In genomic region chr1:174999265-175000200, GRCm38 (mm10) we compare ENCODE assay signal across 9 mouse cellular contexts.
DNase-seq lines count a peak whose midpoint lies in the region; ATAC-seq and TF ChIP-seq lines count a peak whose summit lies in the region.
"Had no signal": no experiment of that assay in that cellular context is flagged by ENCODE, and none has a peak within 500 bp of the region (broad histone marks: within the 10 kb centered on the region; RNA-seq: fewer than 3 reads in every experiment).

No protein-coding gene starts in this region.

- no peak overlapping the region for H3K27ac ChIP-seq in CH12.LX (ENCODE audit: insufficient read depth, low read depth)
- H3K27ac ChIP-seq in forebrain, embryonic 11.5 days (ENCODE audit: low read depth, low read length), result no peak overlapping the region
- no peak overlapping the region for H3K27ac ChIP-seq in kidney, embryonic 15.5 days
- H3K27ac ChIP-seq in limb, embryonic 14.5 days (replicated peaks; ENCODE audit: low read depth, low read length), result no peak overlapping the region
- H3K27ac ChIP-seq in neural tube, embryonic 14.5 days (ENCODE audit: low read depth, low read length), result no peak overlapping the region
- H3K27ac ChIP-seq: limb, embryonic 12.5 days had no signal

- 70% methylated on average over 8 of the region's 8 CpGs for WGBS in forebrain, embryonic 11.5 days
- 65% methylated on average over 8 of the region's 8 CpGs for WGBS in kidney, embryonic 15.5 days
- WGBS in limb, embryonic 14.5 days, result 63% methylated on average over 8 of the region's 8 CpGs
- WGBS in neural tube, embryonic 14.5 days, result 73% methylated on average over 8 of the region's 8 CpGs

- peak in 1 of 2 experiments; percentile 35; a peak in 2 of 4 replicates for TF ChIP-seq CTCF in CH12.LX (conservative IDR thresholded peaks at IDR 0.05 in 1 of 2, IDR thresholded peaks at IDR 0.05 in 1 of 2; ENCODE audit: low read depth in 2 of 2, low read length in 2 of 2)

- no peak overlapping the region for H3K4me2 ChIP-seq in CH12.LX (ENCODE audit: insufficient read depth, low read depth, poor library complexity, severe bottlenecking)
- H3K4me2 ChIP-seq in forebrain, embryonic 11.5 days (ENCODE audit: low read depth, low read length, severe bottlenecking), result no peak overlapping the region
- no peak overlapping the region for H3K4me2 ChIP-seq in kidney, embryonic 15.5 days
- no peak overlapping the region for H3K4me2 ChIP-seq in limb, embryonic 14.5 days (replicated peaks; ENCODE audit: low read depth, low read length, severe bottlenecking)
- H3K4me2 ChIP-seq in neural tube, embryonic 14.5 days (ENCODE audit: low read depth, low read length), result no peak overlapping the region
- H3K4me2 ChIP-seq: limb, embryonic 12.5 days had no signal

- dilution Hi-C loops in CH12.LX (cut with MboI; ENCODE audit: extremely low pct_ligation_motif_present, extremely low pct_unique_long_range_greater_than_20kb, low sequenced_read_pairs), result no loop called here

- H3K27me3 ChIP-seq in CH12.LX (replicated peaks), result no peaks in the 10 kb centered on the region
- no peaks in the 10 kb centered on the region for H3K27me3 ChIP-seq in forebrain, embryonic 11.5 days (ENCODE audit: control insufficient read depth, insufficient read depth, low read length)
- no peaks in the 10 kb centered on the region for H3K27me3 ChIP-seq in kidney, embryonic 15.5 days
- no peaks in the 10 kb centered on the region for H3K27me3 ChIP-seq in limb, embryonic 14.5 days (ENCODE audit: control insufficient read depth, insufficient read depth, low read length)
- no peaks in the 10 kb centered on the region for H3K27me3 ChIP-seq in neural tube, embryonic 14.5 days (ENCODE audit: control insufficient read depth, insufficient read depth, low read length)
- H3K27me3 ChIP-seq: limb, embryonic 12.5 days had no signal

- peak; percentile 49; the same call in 1 of the 2 replicates for ATAC-seq in forebrain, embryonic 11.5 days (replicated peaks; ENCODE audit: low FRiP score)
- peak; percentile 88 for ATAC-seq in kidney, embryonic 15.5 days (replicated peaks; ENCODE audit: low FRiP score)
- 0 out of 2 replicates have a peak, but pooled peaks have one; percentile 60 for ATAC-seq in limb, embryonic 14.5 days (ENCODE audit: low FRiP score, low read depth)
- peak; percentile 87 for ATAC-seq in neural tube, embryonic 14.5 days (ENCODE audit: low read depth)

- peak; percentile 35 for TF ChIP-seq RAD21 in CH12.LX (IDR thresholded peaks at IDR 0.05; ENCODE audit: low read depth, low read length)

- H3K9me3 ChIP-seq in CH12.LX (replicated peaks; ENCODE audit: low read length), result no peaks in the 10 kb centered on the region
- H3K9me3 ChIP-seq in forebrain, embryonic 11.5 days (ENCODE audit: control insufficient read depth, low read length), result no peaks in the 10 kb centered on the region
- H3K9me3 ChIP-seq in kidney, embryonic 15.5 days (replicated peaks), result no peaks in the 10 kb centered on the region
- H3K9me3 ChIP-seq in limb, embryonic 14.5 days (ENCODE audit: control insufficient read depth, low read length), result no peaks in the 10 kb centered on the region
- H3K9me3 ChIP-seq in neural tube, embryonic 14.5 days (ENCODE audit: control insufficient read depth, low read length), result no peaks in the 10 kb centered on the region
- H3K9me3 ChIP-seq: limb, embryonic 12.5 days had no signal

- no peak for TF ChIP-seq POLR2A in CH12.LX (IDR thresholded peaks at IDR 0.05; ENCODE audit: low read depth, low read length)
- TF ChIP-seq POLR2A in limb, embryonic 14.5 days (IDR thresholded peaks at IDR 0.05; ENCODE audit: borderline replicate concordance, extremely low read depth, insufficient read depth, insufficient read length), result no peak

- no peak for TF ChIP-seq EP300 in CH12.LX (IDR thresholded peaks at IDR 0.05; ENCODE audit: low read length)

- H3K4me1 ChIP-seq in CH12.LX (ENCODE audit: control insufficient read depth in 1 of 2, insufficient read depth in 2 of 2), result no peaks in the 10 kb centered on the region
- no peaks in the 10 kb centered on the region for H3K4me1 ChIP-seq in forebrain, embryonic 11.5 days (replicated peaks; ENCODE audit: control insufficient read depth, insufficient read depth, low read length)
- H3K4me1 ChIP-seq in kidney, embryonic 15.5 days, result no peaks in the 10 kb centered on the region
- no peaks in the 10 kb centered on the region for H3K4me1 ChIP-seq in limb, embryonic 14.5 days (ENCODE audit: control insufficient read depth, insufficient read depth, low read length)
- H3K4me1 ChIP-seq in neural tube, embryonic 14.5 days (ENCODE audit: control insufficient read depth, insufficient read depth, low read length), result no peaks in the 10 kb centered on the region
- H3K4me1 ChIP-seq: limb, embryonic 12.5 days had no signal

- H3K4me3 ChIP-seq in CH12.LX (replicated peaks in 1 of 3; ENCODE audit: low read depth in 2 of 3, low read length in 2 of 3, poor library complexity in 1 of 3), result no peak overlapping the region
- H3K4me3 ChIP-seq in forebrain, embryonic 11.5 days (ENCODE audit: low read depth, low read length), result no peak overlapping the region
- no peak overlapping the region for H3K4me3 ChIP-seq in kidney, embryonic 15.5 days (replicated peaks)
- no peak overlapping the region for H3K4me3 ChIP-seq in limb, embryonic 14.5 days (replicated peaks; ENCODE audit: low read length)
- no peak overlapping the region for H3K4me3 ChIP-seq in neural tube, embryonic 14.5 days (ENCODE audit: low read depth, low read length)
- H3K4me3 ChIP-seq: limb, embryonic 12.5 days had no signal

- no peak overlapping the region for H3K9ac ChIP-seq in CH12.LX (ENCODE audit: insufficient read depth, low read depth)
- H3K9ac ChIP-seq in forebrain, embryonic 11.5 days (ENCODE audit: low read length), result no peak overlapping the region
- H3K9ac ChIP-seq in kidney, embryonic 15.5 days, result no peak overlapping the region
- no peak overlapping the region for H3K9ac ChIP-seq in limb, embryonic 14.5 days (ENCODE audit: low read depth, low read length, severe bottlenecking)
- H3K9ac ChIP-seq in neural tube, embryonic 14.5 days (replicated peaks; ENCODE audit: low read depth, low read length), result no peak overlapping the region
- H3K9ac ChIP-seq: limb, embryonic 12.5 days had no signal

- in situ Hi-C loops in CH12.LX (cut with MboI; ENCODE audit: low pct_ligation_motif_present, low pct_unique_long_range_greater_than_20kb, low sequenced_read_pairs), result no loop called here

- H3K36me3 ChIP-seq in CH12.LX (replicated peaks in 1 of 2; ENCODE audit: control insufficient read depth in 1 of 2, insufficient read depth in 1 of 2, low read length in 1 of 2), result no peaks in the 10 kb centered on the region
- H3K36me3 ChIP-seq in forebrain, embryonic 11.5 days (ENCODE audit: control insufficient read depth, insufficient read depth, low read length), result no peaks in the 10 kb centered on the region
- no peaks in the 10 kb centered on the region for H3K36me3 ChIP-seq in kidney, embryonic 15.5 days
- H3K36me3 ChIP-seq in limb, embryonic 14.5 days (ENCODE audit: control insufficient read depth, insufficient read depth, low read length), result no peaks in the 10 kb centered on the region
- H3K36me3 ChIP-seq in neural tube, embryonic 14.5 days (ENCODE audit: control insufficient read depth, insufficient read depth, low read length), result no peaks in the 10 kb centered on the region
- H3K36me3 ChIP-seq: limb, embryonic 12.5 days had no signal

- no peaks in the 10 kb centered on the region for H3K79me2 ChIP-seq in CH12.LX (replicated peaks; ENCODE audit: control insufficient read depth, extremely low read depth, insufficient read depth, poor library complexity, severe bottlenecking)

- DNase-seq in CH12.LX (ENCODE audit: extremely low read depth), result peak; percentile 21
- peak; percentile 31 for DNase-seq in adrenal gland, adult 2 months
- no peak for DNase-seq in forebrain, embryonic 11.5 days (ENCODE audit: low spot score)
- DNase-seq in limb, embryonic 14.5 days (ENCODE audit: low spot score), result peak; percentile 34
- no peak for DNase-seq in spleen, postnatal 14 days (ENCODE audit: low spot score in 2 of 2)
- no peak for DNase-seq in spleen, postnatal 10 days (ENCODE audit: low spot score in 2 of 2)

TF ChIP-seq in CH12.LX, 34 proteins besides CTCF, POLR2A, EP300 and RAD21:
- TF ChIP-seq JUND (conservative IDR thresholded peaks at IDR 0.05; ENCODE audit: low read depth, low read length) (no peak), SMC3 (IDR thresholded peaks at IDR 0.05; ENCODE audit: low read depth, low read length) (peak; percentile 19)

Comparison
In these comparisons a context has a peak if more than half of its experiments do, and no peak if none do; other contexts are left out.
1. DNase-seq: peak in CH12.LX (single experiment), adrenal gland, adult 2 months (single experiment) and limb, embryonic 14.5 days (single experiment); none in forebrain, embryonic 11.5 days (single experiment), spleen, postnatal 14 days (0 of 2) and spleen, postnatal 10 days (0 of 2).
2. Peak in every context shown above with its lines, with median percentiles within 50 percentile points of each other: ATAC-seq.